In the genomic region with DNA sequence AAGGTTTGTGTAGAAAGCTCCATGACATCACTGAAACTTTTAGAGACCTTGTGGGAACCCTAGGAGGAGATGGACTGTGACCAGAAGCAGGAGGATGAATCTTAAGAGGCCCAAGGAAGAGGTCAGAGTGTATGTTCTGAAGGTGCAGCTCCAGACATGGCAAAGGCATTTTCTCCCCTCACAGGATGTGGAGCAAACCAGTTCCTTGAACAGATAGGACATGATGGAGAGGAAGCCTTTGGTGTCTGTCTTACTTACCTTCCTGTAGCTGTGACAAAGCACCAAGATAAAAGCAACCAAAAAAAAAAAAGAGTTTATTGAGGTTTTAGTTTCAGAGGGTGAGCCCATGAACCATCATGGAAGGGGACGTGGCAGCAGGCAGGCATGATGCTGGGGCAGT, we compare ENCODE assay signal across 22 mouse cellular contexts. TPM values are rescaled to one million over a fixed set of nuclear protein-coding genes. Genes with fewer than 3 reads are reported as not detected.
"Had no signal": no experiment of that assay in that cellular context is flagged by ENCODE, and none has a peak within 500 bp of the region (broad histone marks: within the 10 kb centered on the region; RNA-seq: fewer than 3 reads in every experiment).

No protein-coding gene starts in this region.

- H3K9me3 ChIP-seq: kidney, embryonic 15.5 days; midbrain, embryonic 12.5 days had no signal

- H3K9ac ChIP-seq: kidney, embryonic 15.5 days; liver, embryonic 14.5 days; liver, postnatal 0 days; lung, embryonic 14.5 days; midbrain, embryonic 12.5 days had no signal

- DNase-seq: kidney, adult 2 months; kidney, postnatal 10 days; kidney, postnatal 36 days; layer of hippocampus, postnatal 36 days; liver, postnatal 0 days; lung, embryonic 14.5 days; right cerebral cortex, postnatal 4 days; thymus, adult 2 months had no signal

- H3K4me3 ChIP-seq: kidney, embryonic 15.5 days; left cerebral cortex, adult 2 months; midbrain, embryonic 12.5 days; myocyte had no signal

- H3K4me2 ChIP-seq: kidney, embryonic 15.5 days; lung, embryonic 14.5 days; midbrain, embryonic 12.5 days had no signal

- H3K36me3 ChIP-seq: kidney, embryonic 15.5 days; midbrain, embryonic 12.5 days had no signal

- ATAC-seq: liver, postnatal 0 days; lung, postnatal 0 days; midbrain, embryonic 16.5 days had no signal

- H3K27ac ChIP-seq: kidney, embryonic 15.5 days; left cerebral cortex, adult 2 months; liver, embryonic 14.5 days; macrophage; midbrain, embryonic 12.5 days; stomach, postnatal 0 days had no signal

- H3K4me1 ChIP-seq: midbrain, embryonic 12.5 days had no signal

- H3K27me3 ChIP-seq: kidney, embryonic 15.5 days had no signal

RNA-seq across cellular contexts. Expression of gene Lpar3, which starts 28.3 kb away (rescaled TPM):
- total RNA-seq: megakaryocyte, adult 5-6 weeks; monocyte, adult 5-6 weeks had no signal
- polyA plus RNA-seq: liver, postnatal 0 days; macrophage had no signal

RNA-seq across cellular contexts. Expression of gene Mcoln2, which starts 42.9 kb away (rescaled TPM):
- total RNA-seq: layer of hippocampus, postnatal 10 days; layer of hippocampus, postnatal 36 days; left cerebral cortex, adult 2 months; left cerebral cortex, postnatal 36 days had no signal
- polyA plus RNA-seq: myocyte; neural tube, embryonic 14.5 days had no signal
